Mouse (Mus musculus) limb, embryonic 11.5 days (tissue): Measurements from ENCODE around the gene Slc16a12. TPM values are rescaled to one million over a fixed set of nuclear protein-coding genes. Genes with fewer than 3 reads are reported as not detected.

Experiments used
- ATAC-seq: fragments of 200-750 bp; cut with Nextera tagmentation; 2 replicates; pipeline ENCODE4 v1.8.0; 2017; ENCODE audit warnings: low read depth; ENCODE audit not compliant: insufficient number of reproducible peaks, low FRiP score, low TSS enrichment
- DNase-seq: peaks from one replicate; pipeline ENCODE4 v3.0.0-alpha.2; 2015; ENCODE audit warnings: low spot score
- H3K27ac ChIP-seq: fragments of 300-500 bp; sonication (generic); replicated peaks from 2 replicates; pipeline ENCODE4 v1.5.1; 2014; ENCODE audit warnings: low read depth, mild to moderate bottlenecking, low read length
- H3K27me3 ChIP-seq: fragments of 300-500 bp; sonication (generic); 2 replicates; pipeline ENCODE4 v1.6.1; 2014; ENCODE audit warnings: mild to moderate bottlenecking, low read length, mixed read lengths; ENCODE audit not compliant: control insufficient read depth, insufficient read depth
- H3K36me3 ChIP-seq: fragments of 300-500 bp; sonication (generic); 2 replicates; pipeline ENCODE4 v1.6.1; 2014; ENCODE audit warnings: mild to moderate bottlenecking, low read length, moderate library complexity, mixed read lengths; ENCODE audit not compliant: control insufficient read depth, insufficient read depth
- H3K4me1 ChIP-seq: fragments of 300-500 bp; sonication (generic); 2 replicates; pipeline ENCODE4 v1.6.1; 2014; ENCODE audit warnings: low read length, mixed read lengths; ENCODE audit not compliant: control insufficient read depth, insufficient read depth
- H3K4me2 ChIP-seq: fragments of 300-500 bp; sonication (generic); 2 replicates; pipeline ENCODE4 v1.6.1; 2014; ENCODE audit warnings: low read depth, mild to moderate bottlenecking, moderate library complexity; ENCODE audit not compliant: severe bottlenecking
- H3K4me3 ChIP-seq: fragments of 300-500 bp; sonication (generic); 2 replicates; pipeline ENCODE4 v1.5.1; 2014; ENCODE audit warnings: low read depth, low read length
- H3K9ac ChIP-seq: fragments of 300-500 bp; sonication (generic); 2 replicates; pipeline ENCODE4 v1.6.1; 2014; ENCODE audit warnings: mild to moderate bottlenecking, low read length
- H3K9me3 ChIP-seq: fragments of 300-500 bp; sonication (generic); 2 replicates; pipeline ENCODE4 v1.6.1; 2016; ENCODE audit warnings: low read length; ENCODE audit not compliant: control insufficient read depth
- WGBS: fragments of 180-500 bp; shearing (Covaris S2); extraction: QIAGEN DNeasy Blood & Tissue Kit; methylation state at CpG from one replicate; pipeline ENCODE4 v1.1.7; 2014; 5-methylcytosine and 5-hydroxymethylcytosine counted together
- polyA plus RNA-seq: library from polyadenylated mRNA; unstranded; fragments of >200 nt; fragmentation: Nextera tagmentation; extraction: Ambion mirVana; gene quantifications from 2 replicates; pipeline ENCODE4 v1.2.1, GENCODE M21; 2014

The Slc16a12 gene
- polyA plus RNA-seq, 1 experiment from 2014 or later = 0.85 TPM

GRCm38 (mm10) chr19:34685530-34685929, 61.6 kb downstream of the Slc16a12 start:
- no peak for ATAC-seq
- H3K4me2 ChIP-seq = no peak overlapping the region
- 94% methylated on average over 1 of the region's 1 CpGs for WGBS

DNA sequence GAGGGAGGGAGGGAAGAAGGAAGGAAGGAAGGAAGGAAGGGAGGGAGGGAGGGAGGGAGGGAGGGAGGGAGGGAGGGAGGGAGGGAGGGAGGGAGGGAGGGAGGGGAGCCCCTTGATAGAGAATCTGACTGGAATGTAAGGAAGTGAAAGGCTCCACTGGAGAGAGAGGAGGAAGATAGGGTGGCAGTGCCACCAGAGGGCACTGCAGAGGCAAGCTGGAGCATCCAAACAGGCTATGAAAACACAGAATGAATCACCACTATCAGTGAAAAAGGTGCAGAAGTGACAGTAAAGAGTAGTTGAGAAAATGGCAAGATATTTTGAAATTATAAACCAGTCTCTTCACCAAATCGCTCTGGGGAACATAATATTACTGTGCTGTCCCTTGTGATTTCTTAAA, 62.2 kb downstream of the Slc16a12 start:
- H3K9me3 ChIP-seq = no peaks in the 10 kb centered on the region
- H3K27ac ChIP-seq = no peak overlapping the region
- H3K9ac ChIP-seq = no peak overlapping the region
- ATAC-seq (no peak), DNase-seq (no peak)
- 57% methylated on average over 1 of the region's 1 CpGs for WGBS
- no peak overlapping the region for H3K4me3 ChIP-seq
- H3K36me3 ChIP-seq = no peaks in the 10 kb centered on the region
- H3K4me1 ChIP-seq = no peaks in the 10 kb centered on the region
- no peaks in the 10 kb centered on the region for H3K27me3 ChIP-seq
- no peak overlapping the region for H3K4me2 ChIP-seq

More at GRCm38 (mm10) chr19:34685530-34685929, 61.6 kb downstream of the Slc16a12 start:
- no peaks in the 10 kb centered on the region for H3K9me3 ChIP-seq
- no peak overlapping the region for H3K27ac ChIP-seq
- no peak overlapping the region for H3K9ac ChIP-seq
- H3K4me3 ChIP-seq = no peak overlapping the region
- H3K4me1 ChIP-seq = no peaks in the 10 kb centered on the region
- no peaks in the 10 kb centered on the region for H3K27me3 ChIP-seq
- no peak for DNase-seq
- H3K36me3 ChIP-seq = no peaks in the 10 kb centered on the region

DNA sequence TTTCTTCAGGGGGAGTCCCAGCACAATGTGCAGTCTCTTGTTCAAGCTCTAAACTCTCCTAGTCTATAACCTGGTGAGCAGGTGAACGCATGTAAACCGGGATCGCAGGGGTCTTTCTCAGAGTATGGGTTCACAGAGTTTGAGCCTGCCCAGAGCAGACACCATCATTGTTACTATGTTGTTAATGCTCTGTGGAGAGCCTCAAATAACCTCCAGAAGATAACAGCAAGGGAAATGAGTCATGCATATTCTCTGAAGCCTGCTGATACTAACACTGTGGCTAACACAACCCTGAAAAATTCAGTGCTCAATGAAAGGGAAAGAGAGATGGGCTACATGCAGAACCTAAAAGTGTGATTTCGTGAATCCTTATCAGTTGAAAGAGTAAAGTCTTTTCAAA, 68.7 kb downstream of the Slc16a12 start:
- H3K4me3 ChIP-seq = no peak overlapping the region
- no peaks in the 10 kb centered on the region for H3K27me3 ChIP-seq
- no peak overlapping the region for H3K27ac ChIP-seq
- H3K9me3 ChIP-seq = no peaks in the 10 kb centered on the region
- 90% methylated on average over 4 of the region's 4 CpGs for WGBS
- no peak overlapping the region for H3K4me2 ChIP-seq
- no peaks in the 10 kb centered on the region for H3K36me3 ChIP-seq
- DNase-seq (no peak), ATAC-seq (no peak)
- H3K4me1 ChIP-seq = no peaks in the 10 kb centered on the region
- no peak overlapping the region for H3K9ac ChIP-seq

- WGBS = 83% methylated on average over 7 of the region's 7 CpGs
- DNase-seq (no peak), ATAC-seq (no peak)
- H3K9me3 ChIP-seq = no peaks in the 10 kb centered on the region
- no peak overlapping the region for H3K4me2 ChIP-seq
- H3K4me1 ChIP-seq = no peaks in the 10 kb centered on the region
- H3K36me3 ChIP-seq = no peaks in the 10 kb centered on the region
- no peaks in the 10 kb centered on the region for H3K27me3 ChIP-seq
- H3K27ac ChIP-seq = no peak overlapping the region
- H3K4me3 ChIP-seq = no peak overlapping the region
- no peak overlapping the region for H3K9ac ChIP-seq
Measured at GRCm38 (mm10) chr19:34673476-34673875, 73.6 kb downstream of the Slc16a12 start.

GRCm38 (mm10) chr19:34666127-34666526, 81.0 kb downstream of the Slc16a12 start:
- no peak overlapping the region for H3K9ac ChIP-seq
- H3K9me3 ChIP-seq = no peaks in the 10 kb centered on the region
- DNase-seq (peak; percentile 85), ATAC-seq (0 out of 2 replicates have a peak, but pooled peaks have one; percentile 21)
- H3K27ac ChIP-seq = no peak overlapping the region
- no peak overlapping the region for H3K4me3 ChIP-seq
- no peaks in the 10 kb centered on the region for H3K27me3 ChIP-seq
- under 1% methylated on average over 5 of the region's 5 CpGs for WGBS
- no peak overlapping the region for H3K4me2 ChIP-seq
- no peaks in the 10 kb centered on the region for H3K36me3 ChIP-seq
- H3K4me1 ChIP-seq = no peaks in the 10 kb centered on the region

DNA sequence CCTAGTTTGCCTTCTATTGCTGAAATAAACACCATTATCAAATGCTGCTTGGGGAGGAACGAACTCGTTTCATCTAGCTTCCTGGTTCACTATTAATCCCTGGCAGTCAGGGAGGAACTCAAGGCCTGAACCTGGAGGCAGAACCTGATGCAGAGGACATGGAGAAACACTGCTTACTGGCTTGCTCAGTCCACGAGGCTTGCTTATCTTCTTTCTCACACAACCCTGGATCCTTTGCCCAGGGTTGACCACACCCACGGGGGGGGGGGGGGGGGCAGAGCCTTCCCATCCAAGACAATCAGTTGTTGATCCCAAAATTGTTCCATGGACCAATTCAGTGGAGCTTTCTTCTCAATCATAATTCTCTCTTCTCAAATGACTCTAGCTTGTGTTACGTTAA, 84.3 kb downstream of the Slc16a12 start:
- no peaks in the 10 kb centered on the region for H3K9me3 ChIP-seq
- no peaks in the 10 kb centered on the region for H3K4me1 ChIP-seq
- no peaks in the 10 kb centered on the region for H3K36me3 ChIP-seq
- no peak overlapping the region for H3K27ac ChIP-seq
- no peak overlapping the region for H3K9ac ChIP-seq
- ATAC-seq (no peak), DNase-seq (no peak)
- H3K4me3 ChIP-seq = no peak overlapping the region
- 48% methylated on average over 5 of the region's 5 CpGs for WGBS
- no peak overlapping the region for H3K4me2 ChIP-seq
- H3K27me3 ChIP-seq = no peaks in the 10 kb centered on the region

DNA sequence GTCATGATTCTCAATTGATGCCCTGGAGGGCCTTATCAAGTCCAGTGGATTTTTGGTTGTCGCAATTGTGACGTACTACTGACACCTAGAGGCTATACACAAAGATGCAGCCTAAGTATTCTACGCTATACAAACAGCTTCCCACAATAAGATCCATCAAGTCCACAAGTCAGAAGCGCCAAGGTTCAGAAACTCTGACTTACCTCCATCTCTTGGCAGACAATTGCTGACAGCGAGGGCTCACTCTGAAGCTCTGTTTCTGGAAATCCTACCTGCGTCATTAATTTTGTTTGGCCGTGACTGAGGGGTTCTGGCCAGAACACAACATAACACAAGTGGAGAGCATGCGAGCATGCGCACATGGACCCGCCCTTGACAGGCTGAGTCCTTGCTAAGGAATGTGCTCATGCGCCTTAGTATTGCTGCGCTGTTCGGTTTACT, 85.0 kb downstream of the Slc16a12 start:
- Histone ChIP-seq H3K4me1 (no peaks in the 10 kb centered on the region), H3K9ac (no peak overlapping the region), H3K27me3 (no peaks in the 10 kb centered on the region), H3K27ac (no peak overlapping the region), H3K9me3 (no peaks in the 10 kb centered on the region), H3K36me3 (no peaks in the 10 kb centered on the region), H3K4me2 (peak overlapping the region; percentile 41; the same call in 1 of the 2 replicates), H3K4me3 (peak overlapping the region; percentile 15)
- ATAC-seq (peak; percentile 78; the same call in 1 of the 2 replicates), DNase-seq (peak; percentile 72)
- WGBS = 18% methylated on average over 13 of the region's 13 CpGs

- no peak for DNase-seq
- H3K27me3 ChIP-seq = no peaks in the 10 kb centered on the region
- H3K9me3 ChIP-seq = no peaks in the 10 kb centered on the region
- no peaks in the 10 kb centered on the region for H3K36me3 ChIP-seq
- no peak overlapping the region for H3K9ac ChIP-seq
- H3K4me1 ChIP-seq = no peaks in the 10 kb centered on the region
- H3K4me3 ChIP-seq = no peak overlapping the region
- no peak overlapping the region for H3K27ac ChIP-seq
- WGBS = 26% methylated on average over 2 of the region's 2 CpGs
- ATAC-seq = no peak
- H3K4me2 ChIP-seq = no peak overlapping the region
Measured at GRCm38 (mm10) chr19:34656511-34657298, 90.4 kb downstream of the Slc16a12 start.
